Mouse (Mus musculus): ENCODE data around the gene Foxred1. TPM values are rescaled to one million over a fixed set of nuclear protein-coding genes. Genes with fewer than 3 reads are reported as not detected.

Gene Foxred1
- polyA plus RNA-seq, 1 experiment from 2014 or later: 38.3 TPM

DNA sequence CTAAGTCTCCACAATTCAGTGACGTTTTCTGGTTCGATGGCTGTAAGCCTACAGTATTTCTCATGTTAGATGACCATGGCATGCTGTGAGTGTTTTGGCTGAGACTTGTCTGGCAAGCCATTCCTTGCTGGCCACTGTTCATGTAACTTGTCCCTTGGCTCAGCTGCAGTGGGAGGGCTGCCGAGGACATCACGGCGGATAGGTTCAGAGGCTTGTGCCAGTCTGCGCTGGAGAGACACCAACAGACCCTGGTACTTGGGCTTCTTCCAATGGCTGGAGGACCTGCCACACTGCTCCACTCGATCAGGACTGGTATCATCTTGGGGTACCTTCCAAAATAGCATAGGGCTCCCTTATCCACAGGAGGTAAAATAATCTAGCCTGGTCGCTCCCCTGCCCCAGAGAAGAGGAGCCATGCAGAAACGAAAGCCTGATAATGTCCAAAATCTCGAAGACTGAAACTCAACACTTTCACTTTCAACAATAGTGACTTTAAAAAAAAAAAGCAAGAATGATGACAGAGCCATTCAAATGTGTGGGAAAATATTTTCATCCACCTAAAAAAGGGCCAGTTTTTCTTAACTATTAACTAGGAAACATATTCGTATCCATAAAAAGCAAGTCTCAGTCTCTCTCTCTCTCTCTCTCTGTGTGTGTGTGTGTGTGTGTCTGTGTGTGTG lies 47.7 kb downstream of the Foxred1 start:
- WGBS (ENCODE audit: insufficient replicate concordance): 86% methylated on average over 11 of the region's 11 CpGs

DNA sequence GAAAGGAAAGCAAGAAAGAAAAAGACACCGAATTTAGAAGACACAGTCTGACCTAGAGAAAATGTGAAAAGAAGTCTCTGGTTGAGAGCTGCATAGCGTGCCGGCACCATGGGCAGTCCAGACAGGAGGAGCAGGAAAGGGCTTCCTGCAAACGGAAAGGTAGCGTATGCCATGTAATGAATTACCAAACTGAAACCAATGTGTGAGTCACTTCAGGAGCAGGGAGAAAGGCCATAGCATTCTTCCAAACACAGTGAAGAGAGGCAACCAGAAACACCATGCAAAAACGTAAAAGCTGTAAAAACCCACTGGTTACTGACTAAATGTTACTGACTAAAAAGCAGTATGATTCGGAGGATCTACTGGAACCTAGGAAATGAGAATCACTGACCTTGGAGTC lies 49.1 kb downstream of the Foxred1 start:
- no peak overlapping the region for H3K4me2 ChIP-seq
- H3K4me3 ChIP-seq: no peak overlapping the region
- H3K36me3 ChIP-seq: peaks cover 23% of the 10 kb centered on the region
- H3K4me1 ChIP-seq: peaks cover 6% of the 10 kb centered on the region
- 82% methylated on average over 7 of the region's 7 CpGs for WGBS (ENCODE audit: insufficient replicate concordance)
- no peak overlapping the region for H3K9ac ChIP-seq
- ATAC-seq: no peak
- no peak overlapping the region for H3K27ac ChIP-seq
- no peaks in the 10 kb centered on the region for H3K27me3 ChIP-seq (replicated peaks)
- no peaks in the 10 kb centered on the region for H3K9me3 ChIP-seq (replicated peaks)

More for the DNA sequence above, 47.7 kb downstream of the Foxred1 start:
- H3K4me3 ChIP-seq: no peak overlapping the region
- ATAC-seq: no peak
- H3K9ac ChIP-seq: no peak overlapping the region
- H3K27me3 ChIP-seq (replicated peaks): no peaks in the 10 kb centered on the region
- 0 out of 2 replicates have a peak overlapping the region, but pooled peaks have one; percentile 10 for H3K27ac ChIP-seq
- no peak overlapping the region for H3K4me2 ChIP-seq
- peaks cover 30% of the 10 kb centered on the region for H3K36me3 ChIP-seq
- peaks cover 10% of the 10 kb centered on the region for H3K4me1 ChIP-seq
- H3K9me3 ChIP-seq (replicated peaks): no peaks in the 10 kb centered on the region

DNA sequence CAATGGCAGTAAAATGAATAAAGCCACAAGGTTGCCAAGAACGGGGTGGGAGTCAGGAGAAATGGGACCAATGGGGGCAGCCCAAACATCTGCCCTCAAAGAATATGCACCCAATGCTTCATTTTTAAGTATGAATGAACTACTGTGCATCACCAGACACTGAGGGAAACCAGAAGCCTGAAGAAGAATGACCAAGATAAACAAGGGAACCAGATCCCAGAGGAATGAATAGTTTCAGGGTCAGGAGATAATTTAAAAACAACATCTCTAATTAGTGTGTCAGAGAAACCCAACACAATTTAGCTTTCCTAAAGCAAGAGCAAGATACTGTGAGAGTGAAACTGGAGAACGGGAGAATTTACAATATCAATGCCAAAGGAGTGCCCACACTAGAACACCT lies 50.2 kb downstream of the Foxred1 start:
- H3K4me3 ChIP-seq: no peak overlapping the region
- WGBS (ENCODE audit: insufficient replicate concordance): 74% methylated on average over 2 of the region's 2 CpGs
- H3K36me3 ChIP-seq: peaks cover 27% of the 10 kb centered on the region
- H3K4me1 ChIP-seq: peaks cover 6% of the 10 kb centered on the region
- H3K9me3 ChIP-seq (replicated peaks): no peaks in the 10 kb centered on the region
- H3K27ac ChIP-seq: peak overlapping the region; percentile 52
- no peaks in the 10 kb centered on the region for H3K27me3 ChIP-seq (replicated peaks)
- no peak for ATAC-seq
- no peak overlapping the region for H3K4me2 ChIP-seq
- H3K9ac ChIP-seq: no peak overlapping the region

DNA sequence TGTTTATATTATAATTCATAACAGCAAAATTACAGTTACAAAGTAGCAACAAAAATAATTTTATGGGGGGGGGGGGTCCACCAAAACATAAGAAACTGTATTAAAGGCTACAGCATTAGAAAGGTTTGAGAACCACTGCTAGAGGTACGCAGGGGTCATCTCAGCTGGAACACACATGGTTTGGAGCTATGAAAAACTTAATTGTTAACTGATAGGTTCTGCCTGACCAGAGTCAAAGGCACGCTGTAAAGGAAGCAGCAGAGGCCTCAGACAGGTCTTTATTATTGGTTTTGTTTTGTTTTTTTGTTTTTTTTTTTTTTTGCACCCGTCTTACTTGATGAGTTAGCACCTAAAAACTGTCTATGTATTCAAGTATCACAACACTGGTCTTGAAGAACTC lies 52.4 kb downstream of the Foxred1 start:
- 69% methylated on average over 3 of the region's 3 CpGs for WGBS (ENCODE audit: insufficient replicate concordance)
- H3K9ac ChIP-seq: no peak overlapping the region
- no peak for ATAC-seq
- H3K27me3 ChIP-seq (replicated peaks): no peaks in the 10 kb centered on the region
- no peak overlapping the region for H3K4me2 ChIP-seq
- H3K36me3 ChIP-seq: peaks cover 20% of the 10 kb centered on the region
- H3K4me3 ChIP-seq: no peak overlapping the region
- no peaks in the 10 kb centered on the region for H3K4me1 ChIP-seq
- no peak overlapping the region for H3K27ac ChIP-seq
- H3K9me3 ChIP-seq (replicated peaks): no peaks in the 10 kb centered on the region

DNA sequence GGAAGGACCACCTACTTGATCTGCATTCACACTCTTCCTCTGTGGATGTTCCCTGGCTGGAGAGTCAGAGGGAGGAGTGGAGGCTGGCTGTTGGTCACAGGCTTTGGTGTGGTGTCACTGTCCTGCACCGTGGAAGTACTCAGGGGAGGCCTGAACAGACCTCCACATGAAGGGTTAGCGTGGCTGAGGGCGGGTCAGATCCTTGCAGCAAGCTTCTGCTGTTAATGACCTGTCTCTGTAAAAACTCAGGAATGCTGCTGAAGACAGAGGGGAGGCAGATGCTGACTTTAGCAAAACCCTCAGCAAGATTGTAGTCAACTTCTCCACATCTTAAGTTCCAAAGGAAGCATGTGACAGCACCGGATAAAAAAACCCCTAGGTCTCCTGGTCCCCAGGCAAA lies 54.0 kb downstream of the Foxred1 start:
- Histone ChIP-seq H3K27me3 (replicated peaks) (no peaks in the 10 kb centered on the region), H3K9me3 (replicated peaks) (no peaks in the 10 kb centered on the region), H3K9ac (no peak overlapping the region), H3K36me3 (peaks cover 10% of the 10 kb centered on the region), H3K4me3 (no peak overlapping the region), H3K27ac (no peak overlapping the region), H3K4me2 (no peak overlapping the region), H3K4me1 (no peaks in the 10 kb centered on the region)
- ATAC-seq: no peak
- WGBS (ENCODE audit: insufficient replicate concordance): 73% methylated on average over 4 of the region's 4 CpGs

DNA sequence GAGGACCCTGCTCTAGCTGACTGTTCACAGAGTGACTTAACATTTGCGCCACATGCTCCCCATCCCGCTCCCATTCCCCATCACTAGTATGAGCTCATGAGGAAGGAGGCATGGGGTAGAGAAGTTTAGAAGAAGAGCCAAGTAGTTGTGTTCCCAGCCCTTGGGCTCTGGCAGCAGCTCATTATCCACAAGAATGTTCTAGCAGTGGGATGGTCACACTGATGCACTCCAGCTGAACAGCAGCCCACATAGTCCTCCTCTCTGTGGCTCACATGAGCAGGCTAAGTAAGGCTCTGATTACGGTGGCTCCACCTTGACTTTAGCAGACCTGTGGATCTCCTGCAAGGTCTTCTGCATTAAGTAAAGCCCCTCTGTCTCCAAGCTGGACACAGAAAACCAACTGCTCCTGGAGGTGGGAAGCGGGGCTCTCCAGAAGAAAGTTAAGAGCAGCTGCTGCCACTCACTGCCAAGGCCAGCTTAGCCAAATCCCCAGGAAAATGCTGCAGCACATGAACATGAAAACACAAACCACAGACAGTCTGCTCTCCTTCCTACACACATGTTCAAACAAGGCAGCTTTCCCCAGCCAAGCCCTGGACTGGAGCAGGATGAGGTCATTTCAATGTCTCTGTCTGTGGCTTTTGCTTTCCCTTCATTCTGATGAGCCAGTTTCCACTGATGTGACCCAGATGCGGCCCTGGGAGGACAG lies 54.7 kb downstream of the Foxred1 start:
- no peak overlapping the region for H3K4me2 ChIP-seq
- no peak overlapping the region for H3K9ac ChIP-seq
- H3K4me1 ChIP-seq: no peaks in the 10 kb centered on the region
- ATAC-seq: no peak
- peaks cover 10% of the 10 kb centered on the region for H3K36me3 ChIP-seq
- no peak overlapping the region for H3K4me3 ChIP-seq
- H3K27me3 ChIP-seq (replicated peaks): no peaks in the 10 kb centered on the region
- 85% methylated on average over 5 of the region's 5 CpGs for WGBS (ENCODE audit: insufficient replicate concordance)
- H3K27ac ChIP-seq: no peak overlapping the region
- H3K9me3 ChIP-seq (replicated peaks): no peaks in the 10 kb centered on the region

Other genes with a start within 250 kb of the Foxred1 start
- 27.9 and 30.1 TPM in 2 replicates for gene St3gal4, start 91.8 kb downstream of the Foxred1 start, polyA plus RNA-seq (2016; fragmentation: Nextera tagmentation; extraction: Ambion mirVana)
- 65.9 and 66.0 TPM in 2 replicates for gene Dcps, start 35.0 kb downstream of the Foxred1 start, polyA plus RNA-seq (2016; fragmentation: Nextera tagmentation; extraction: Ambion mirVana)
- gene Srpr, start 10.9 kb downstream of the Foxred1 start, polyA plus RNA-seq (2016; fragmentation: Nextera tagmentation; extraction: Ambion mirVana): 70.8 and 73.3 TPM in 2 replicates
- gene Tirap, start 10.8 kb downstream of the Foxred1 start, polyA plus RNA-seq (2016; fragmentation: Nextera tagmentation; extraction: Ambion mirVana): 6.6 TPM in 2 replicates
- gene Fam118b, start 56.8 kb upstream of the Foxred1 start, polyA plus RNA-seq (2016; fragmentation: Nextera tagmentation; extraction: Ambion mirVana): 19.4 and 19.5 TPM in 2 replicates
- gene Rpusd4, start 56.8 kb upstream of the Foxred1 start, polyA plus RNA-seq (2016; fragmentation: Nextera tagmentation; extraction: Ambion mirVana): 20.7 and 21.0 TPM in 2 replicates
- 0.96 and 1.0 TPM in 2 replicates for gene Cdon, start 210.1 kb upstream of the Foxred1 start, polyA plus RNA-seq (2016; fragmentation: Nextera tagmentation; extraction: Ambion mirVana)